Mouse (Mus musculus) G1E (cell line): ENCODE results near the gene Psme1. TPM values are rescaled to one million over a fixed set of nuclear protein-coding genes. Genes with fewer than 3 reads are reported as not detected.

Source experiments
- ATAC-seq: 2 replicates; pipeline ENCODE4 v1.8.0; 2016; ENCODE audit warnings: mild to moderate bottlenecking; ENCODE audit not compliant: insufficient number of reproducible peaks, poor library complexity, low FRiP score, severe bottlenecking; ENCODE audit errors: extremely low read depth
- DNase-seq: peaks from one replicate; pipeline ENCODE4 v3.0.0; 2012; ENCODE audit warnings: low spot score
- H3K27me3 ChIP-seq: 2 replicates; pipeline ENCODE4 v1.6.1; 2012; ENCODE audit warnings: mild to moderate bottlenecking, low read length, inconsistent platforms; ENCODE audit not compliant: insufficient read depth
- H3K36me3 ChIP-seq: replicated peaks from 2 replicates; pipeline ENCODE3; 2012; ENCODE audit warnings: mild to moderate bottlenecking, inconsistent platforms
- H3K4me1 ChIP-seq: 2 replicates; pipeline ENCODE4 v1.6.1; 2012; ENCODE audit warnings: low read depth, low read length, inconsistent platforms, mixed read lengths; ENCODE audit not compliant: insufficient read depth
- H3K4me3 ChIP-seq: 2 replicates; pipeline ENCODE4 v1.5.1; 2012; ENCODE audit warnings: low read depth, mild to moderate bottlenecking, inconsistent platforms, low read length, moderate library complexity, mixed read lengths
- H3K9me3 ChIP-seq: replicated peaks from 2 replicates; pipeline ENCODE4 v1.6.1; 2012; ENCODE audit warnings: inconsistent platforms
- CTCF ChIP-seq: IDR thresholded peaks from 2 replicates; pipeline ENCODE4 v1.5.1; 2012; ENCODE audit warnings: low read depth, low read length, inconsistent platforms, mixed read lengths
- GATA1 ChIP-seq: IDR thresholded peaks from 2 replicates; pipeline ENCODE4 v1.6.1; 2012; ENCODE audit warnings: borderline replicate concordance, low read length, inconsistent platforms, mixed read lengths
- GATA2 ChIP-seq: IDR thresholded peaks from 2 replicates; pipeline ENCODE4 v1.6.1; 2012; ENCODE audit warnings: low read depth, low read length, inconsistent platforms, borderline replicate concordance
- POLR2AphosphoS5 ChIP-seq: IDR thresholded peaks from 2 replicates; pipeline ENCODE4 v1.6.1; 2012; ENCODE audit warnings: low read depth, low read length, inconsistent platforms; ENCODE audit not compliant: insufficient replicate concordance
- TAL1 ChIP-seq: conservative IDR thresholded peaks from 2 replicates; pipeline ENCODE4 v1.6.1; 2012; ENCODE audit warnings: low read depth, low read length, inconsistent platforms, mixed read lengths
- polyA plus RNA-seq: library from polyadenylated mRNA; stranded (reverse); fragments of >175 nt; gene quantifications from 2 replicates; pipeline ENCODE4 v1.2.3, GENCODE M21; 2012
- total RNA-seq, 2 experiments: library from RNA; stranded (forward) in 1 of 2; stranded (reverse) in 1 of 2; fragments of 200-1000 nt in 1 of 2; fragments of >200 nt in 1 of 2; fragmentation: Nextera tagmentation in 1 of 2; gene quantifications; 2 replicates each; pipeline ENCODE4 v1.2.3; 2014 to 2017

Psme1 gene
- total RNA-seq (2014; fragmentation: Nextera tagmentation), result 598 and 793 TPM in 2 replicates
- 212 and 228 TPM in 2 replicates for total RNA-seq (2017)
- polyA plus RNA-seq, result 141 and 155 TPM in 2 replicates

- peak; percentile 94 for DNase-seq
- TF ChIP-seq CTCF (no peak), GATA2 (no peak), GATA1 (no peak), POLR2AphosphoS5 (no peak), TAL1 (no peak)
Measured at GRCm38 (mm10) chr14:55577871-55578667, at the start of gene Psme1. Psme1 (plus strand) TSS chr14:55578123.

DNA sequence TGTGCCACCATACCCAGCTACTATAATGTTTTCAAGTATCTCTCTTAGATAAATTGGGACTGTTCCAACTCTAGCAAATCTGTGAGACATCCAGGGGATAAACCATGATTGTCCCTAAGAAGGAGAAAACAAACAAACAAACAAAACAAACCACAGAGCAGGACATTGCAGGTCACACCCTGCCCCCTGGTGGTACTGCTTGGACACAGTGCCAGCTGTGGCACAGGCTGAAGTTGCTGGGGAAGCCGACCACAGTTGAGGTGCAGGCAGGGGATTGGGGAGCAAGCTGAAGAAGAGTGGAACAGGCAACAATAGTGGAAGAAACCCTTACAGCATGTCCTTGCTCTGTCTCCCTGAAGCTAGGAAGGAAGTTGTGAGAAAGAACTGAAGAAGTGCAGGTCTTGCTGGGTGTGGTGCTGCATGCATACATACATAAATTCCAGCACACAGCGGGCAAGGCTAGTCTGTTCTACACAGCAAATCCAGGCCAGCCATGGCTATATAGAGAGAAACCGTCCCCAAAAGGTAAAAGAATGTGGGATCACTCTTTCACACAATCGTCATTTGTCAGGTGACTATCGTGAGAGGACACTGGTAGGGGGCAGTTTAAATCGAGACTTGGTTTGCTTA, 41.7 kb upstream of the Psme1 start:
- H3K9me3 ChIP-seq, result no peaks in the 10 kb centered on the region
- H3K36me3 ChIP-seq, result no peaks in the 10 kb centered on the region
- no peak for ATAC-seq
- TF ChIP-seq TAL1 (no peak), CTCF (peak; percentile 78)
- no peak overlapping the region for H3K4me3 ChIP-seq
- peaks cover 24% of the 10 kb centered on the region for H3K4me1 ChIP-seq
- peaks cover 17% of the 10 kb centered on the region for H3K27me3 ChIP-seq
- DNase-seq, result no peak

More at GRCm38 (mm10) chr14:55577871-55578667, at the start of gene Psme1:
- Histone ChIP-seq H3K27me3 (no peaks in the 10 kb centered on the region; the same call in 1 of the 2 replicates), H3K4me1 (peaks cover 66% of the 10 kb centered on the region), H3K9me3 (no peaks in the 10 kb centered on the region), H3K4me3 (peak within 1 kb of the TSS; percentile 79), H3K36me3 (peaks cover 35% of the 10 kb centered on the region)
- peak; percentile 82 for ATAC-seq

GRCm38 (mm10) chr14:55540067-55540786, 37.7 kb upstream of the Psme1 start, which contains the start of gene Pck2:
Pck2 (plus strand) TSS chr14:55540266.
- Histone ChIP-seq H3K36me3 (peaks cover 37% of the 10 kb centered on the region), H3K9me3 (no peaks in the 10 kb centered on the region), H3K27me3 (peaks cover 6% of the 10 kb centered on the region), H3K4me3 (peak within 1 kb of the TSS; percentile 78), H3K4me1 (peaks cover 39% of the 10 kb centered on the region)
- ATAC-seq (peak; percentile 93), DNase-seq (peak; percentile 93)
- no peak for TF ChIP-seq GATA2
- TF ChIP-seq TAL1, result no peak
- TF ChIP-seq GATA1, result no peak
- TF ChIP-seq POLR2AphosphoS5, result no peak

DNA sequence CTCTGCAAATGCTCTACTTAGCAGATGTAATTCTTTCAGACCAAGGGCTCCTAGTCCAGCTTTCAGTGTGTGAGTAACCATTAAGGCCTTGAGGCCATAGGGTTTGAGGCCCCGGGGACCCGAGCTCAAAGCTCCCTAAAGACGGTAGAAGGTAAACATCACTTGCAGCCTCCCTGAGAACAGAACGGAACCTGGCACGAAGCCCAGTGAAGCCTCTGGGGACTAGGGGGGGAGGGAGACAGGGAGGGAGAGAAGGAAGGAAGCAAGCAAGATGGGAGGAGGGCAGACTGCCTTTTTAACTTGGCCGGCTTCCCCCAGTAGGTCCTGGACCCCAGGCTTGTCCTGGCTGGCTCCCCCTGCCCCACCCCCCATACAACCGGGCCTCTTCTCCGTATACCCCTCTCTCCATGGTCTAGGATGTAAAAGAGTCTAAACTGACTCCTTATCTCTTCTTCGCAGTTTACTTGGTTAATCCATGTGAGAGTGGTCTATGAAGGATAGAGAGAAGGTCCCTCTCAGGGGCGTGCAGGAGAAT, 37.1 kb upstream of the Psme1 start:
- TF ChIP-seq POLR2AphosphoS5 (no peak), GATA2 (no peak), CTCF (no peak), TAL1 (no peak), GATA1 (no peak)
- peak; percentile 45 for DNase-seq
- Histone ChIP-seq H3K36me3 (peaks cover 43% of the 10 kb centered on the region), H3K4me1 (peaks cover 39% of the 10 kb centered on the region), H3K27me3 (peaks cover 6% of the 10 kb centered on the region), H3K4me3 (peak overlapping the region; percentile 78), H3K9me3 (no peaks in the 10 kb centered on the region)
- ATAC-seq, result no peak

GRCm38 (mm10) chr14:55542268-55542667, 35.7 kb upstream of the Psme1 start:
- no peak overlapping the region for H3K4me3 ChIP-seq
- ATAC-seq (no peak), DNase-seq (no peak)
- H3K27me3 ChIP-seq, result peaks cover 6% of the 10 kb centered on the region
- peaks cover 35% of the 10 kb centered on the region for H3K4me1 ChIP-seq
- peaks cover 56% of the 10 kb centered on the region for H3K36me3 ChIP-seq
- TF ChIP-seq POLR2AphosphoS5 (no peak), GATA2 (no peak), TAL1 (no peak), GATA1 (no peak), CTCF (no peak)
- no peaks in the 10 kb centered on the region for H3K9me3 ChIP-seq

GRCm38 (mm10) chr14:55544334-55544733, 33.6 kb upstream of the Psme1 start:
- H3K4me3 ChIP-seq, result no peak overlapping the region
- H3K9me3 ChIP-seq, result no peaks in the 10 kb centered on the region
- DNase-seq (no peak), ATAC-seq (no peak)
- peaks cover 77% of the 10 kb centered on the region for H3K36me3 ChIP-seq
- TF ChIP-seq GATA1, result no peak
- no peak for TF ChIP-seq TAL1
- no peak for TF ChIP-seq CTCF
- TF ChIP-seq GATA2, result no peak
- TF ChIP-seq POLR2AphosphoS5, result no peak
- H3K4me1 ChIP-seq, result peaks cover 34% of the 10 kb centered on the region
- H3K27me3 ChIP-seq, result no peaks in the 10 kb centered on the region; the same call in 1 of the 2 replicates
